Mouse (Mus musculus) liver, embryonic 12.5 days (tissue): ENCODE measurements around the gene Med27. TPM values are rescaled to one million over a fixed set of nuclear protein-coding genes. Genes with fewer than 3 reads are reported as not detected.
"Not testable (repeated sequence)": the region's sequence is repeated elsewhere in the genome, so short reads cannot be mapped to it uniquely, and the experiment has no call there.

Source experiments
- ATAC-seq: fragments of 200-750 bp; cut with Nextera tagmentation; 2 replicates; pipeline ENCODE4 v1.8.0; 2017; ENCODE audit warnings: moderate number of reproducible peaks, mild to moderate bottlenecking, moderate library complexity
- H3K27ac ChIP-seq: fragments of 300-500 bp; sonication (generic); 2 replicates; pipeline ENCODE4 v1.5.1; 2016; ENCODE audit warnings: mild to moderate bottlenecking
- H3K27me3 ChIP-seq: fragments of 300-500 bp; sonication (generic); replicated peaks from 2 replicates; pipeline ENCODE4 v1.6.1; 2016; ENCODE audit warnings: mild to moderate bottlenecking, moderate library complexity
- H3K36me3 ChIP-seq: fragments of 300-500 bp; sonication (generic); 2 replicates; pipeline ENCODE4 v1.6.1; 2016; ENCODE audit warnings: mild to moderate bottlenecking, moderate library complexity
- H3K4me1 ChIP-seq: fragments of 300-500 bp; sonication (generic); 2 replicates; pipeline ENCODE4 v1.6.1; 2016
- H3K4me2 ChIP-seq: fragments of 300-500 bp; sonication (generic); 2 replicates; pipeline ENCODE4 v1.6.1; 2016; ENCODE audit warnings: mild to moderate bottlenecking, moderate library complexity
- H3K4me3 ChIP-seq: fragments of 300-500 bp; sonication (generic); 2 replicates; pipeline ENCODE4 v1.5.1; 2016; ENCODE audit warnings: mild to moderate bottlenecking, moderate library complexity
- H3K9ac ChIP-seq: fragments of 300-500 bp; sonication (generic); 2 replicates; pipeline ENCODE4 v1.6.1; 2016; ENCODE audit warnings: mild to moderate bottlenecking, moderate library complexity
- H3K9me3 ChIP-seq: fragments of 300-500 bp; sonication (generic); replicated peaks from 2 replicates; pipeline ENCODE4 v1.6.1; 2016; ENCODE audit warnings: mild to moderate bottlenecking, moderate library complexity
- WGBS: fragments of 180-500 bp; shearing (Covaris S2); methylation state at CpG from one replicate; pipeline ENCODE4 v1.1.7; 2016; ENCODE audit not compliant: insufficient replicate concordance; 5-methylcytosine and 5-hydroxymethylcytosine counted together
- polyA plus RNA-seq: library from polyadenylated mRNA; unstranded; fragments of >200 nt; fragmentation: Nextera tagmentation; extraction: Ambion mirVana; gene quantifications from 2 replicates; pipeline ENCODE4 v1.2.1, GENCODE M21; 2016

Gene Med27
- polyA plus RNA-seq, 1 experiment from 2014 or later = 30.9 TPM

GRCm38 (mm10) chr2:29515831-29516447 is 169.3 kb downstream of the Med27 start:
- Histone ChIP-seq H3K9me3 (no peaks in the 10 kb centered on the region), H3K9ac (no peak overlapping the region), H3K4me2 (no peak overlapping the region), H3K27ac (no peak overlapping the region), H3K4me3 (no peak overlapping the region), H3K27me3 (no peaks in the 10 kb centered on the region), H3K4me1 (peaks cover 4% of the 10 kb centered on the region; the same call in 1 of the 2 replicates), H3K36me3 (no peaks in the 10 kb centered on the region)
- WGBS = 80% methylated on average over 4 of the region's 4 CpGs
- ATAC-seq = no peak

- Histone ChIP-seq H3K36me3 (no peaks in the 10 kb centered on the region), H3K27ac (no peak overlapping the region), H3K4me2 (no peak overlapping the region), H3K9me3 (no peaks in the 10 kb centered on the region), H3K27me3 (no peaks in the 10 kb centered on the region), H3K4me1 (peaks cover 4% of the 10 kb centered on the region; the same call in 1 of the 2 replicates), H3K9ac (no peak overlapping the region), H3K4me3 (no peak overlapping the region)
- no peak for ATAC-seq
- WGBS = 54% methylated on average over 9 of the region's 9 CpGs
Measured at GRCm38 (mm10) chr2:29516621-29517170, 170.1 kb downstream of the Med27 start.

DNA sequence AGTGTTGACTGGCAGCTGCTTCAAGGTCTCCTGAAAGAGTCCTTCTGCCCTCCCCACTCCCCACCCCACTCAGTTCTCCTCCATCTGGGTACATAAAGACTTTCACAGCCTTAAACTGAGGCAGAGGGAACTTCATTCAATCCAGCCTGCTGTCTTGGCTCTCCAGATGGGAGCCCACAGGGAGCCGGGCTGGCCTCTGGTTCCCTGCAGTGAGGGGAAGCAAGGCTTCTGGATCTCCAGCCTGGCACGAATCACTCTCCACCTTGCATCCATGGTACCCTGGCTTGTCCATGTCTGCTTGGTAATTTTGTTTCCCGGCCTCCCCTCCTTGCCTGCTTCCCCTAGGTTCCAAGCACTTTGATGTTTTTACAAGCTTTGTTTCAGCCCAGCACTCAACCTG is 172.8 kb downstream of the Med27 start:
- WGBS = 51% methylated on average over 3 of the region's 3 CpGs
- H3K9ac ChIP-seq = no peak overlapping the region
- ATAC-seq = no peak
- no peak overlapping the region for H3K27ac ChIP-seq
- H3K9me3 ChIP-seq = no peaks in the 10 kb centered on the region
- H3K4me1 ChIP-seq = no peaks in the 10 kb centered on the region
- H3K36me3 ChIP-seq = no peaks in the 10 kb centered on the region
- no peaks in the 10 kb centered on the region for H3K27me3 ChIP-seq
- H3K4me3 ChIP-seq = no peak overlapping the region
- H3K4me2 ChIP-seq = no peak overlapping the region

DNA sequence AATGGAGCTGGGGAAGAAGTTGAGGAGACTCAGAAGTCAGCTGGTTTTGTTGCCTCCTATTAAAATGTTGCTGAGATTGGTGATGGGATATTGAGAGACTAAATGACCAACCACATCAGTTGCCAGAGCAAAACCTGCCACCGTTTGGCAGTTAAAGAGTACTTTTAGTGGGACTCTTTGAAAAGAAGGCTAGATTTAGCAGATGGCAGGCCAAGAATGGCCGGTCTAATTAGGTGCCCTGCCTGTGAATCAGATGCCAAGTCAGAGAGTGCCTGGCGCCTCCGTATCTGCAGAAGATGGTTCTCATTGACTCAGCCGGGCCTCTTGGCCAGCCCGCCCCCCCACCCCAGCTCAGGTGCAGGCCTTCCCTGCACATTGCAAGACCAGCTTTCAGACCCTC is 173.6 kb downstream of the Med27 start:
- H3K27ac ChIP-seq = no peak overlapping the region
- H3K9ac ChIP-seq = no peak overlapping the region
- no peak overlapping the region for H3K4me2 ChIP-seq
- 75% methylated on average over 6 of the region's 6 CpGs for WGBS
- no peak for ATAC-seq
- H3K9me3 ChIP-seq = no peaks in the 10 kb centered on the region
- H3K4me3 ChIP-seq = no peak overlapping the region
- peaks cover 6% of the 10 kb centered on the region; the same call in 1 of the 2 replicates for H3K4me1 ChIP-seq
- H3K36me3 ChIP-seq = no peaks in the 10 kb centered on the region
- H3K27me3 ChIP-seq = no peaks in the 10 kb centered on the region

DNA sequence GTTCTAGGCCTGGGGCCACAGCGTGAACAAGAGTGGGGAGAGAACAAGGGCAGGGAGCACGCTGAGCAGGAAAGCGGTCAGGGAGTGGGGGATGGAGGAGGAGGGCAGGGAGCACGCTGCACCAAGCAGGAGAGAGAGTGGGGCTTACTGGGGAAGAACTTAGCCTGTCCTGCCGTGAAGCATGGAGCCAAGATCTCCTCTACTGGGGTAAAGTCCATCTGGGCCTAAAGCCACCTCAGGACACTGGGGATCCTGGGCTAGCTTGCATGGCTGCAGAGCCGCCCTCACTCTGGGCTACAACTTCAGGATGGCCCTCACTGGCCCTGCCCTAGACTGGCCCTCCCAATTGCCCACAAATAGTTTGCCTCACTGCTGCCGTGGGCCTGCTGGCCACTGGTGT is 174.9 kb downstream of the Med27 start:
- no peak overlapping the region for H3K27ac ChIP-seq
- H3K27me3 ChIP-seq = no peaks in the 10 kb centered on the region
- H3K4me1 ChIP-seq = peaks cover 7% of the 10 kb centered on the region; the same call in 1 of the 2 replicates
- no peak overlapping the region for H3K9ac ChIP-seq
- H3K36me3 ChIP-seq = no peaks in the 10 kb centered on the region
- H3K9me3 ChIP-seq = no peaks in the 10 kb centered on the region
- no peak overlapping the region for H3K4me3 ChIP-seq
- 74% methylated on average over 7 of the region's 7 CpGs for WGBS
- no peak for ATAC-seq
- no peak overlapping the region for H3K4me2 ChIP-seq

DNA sequence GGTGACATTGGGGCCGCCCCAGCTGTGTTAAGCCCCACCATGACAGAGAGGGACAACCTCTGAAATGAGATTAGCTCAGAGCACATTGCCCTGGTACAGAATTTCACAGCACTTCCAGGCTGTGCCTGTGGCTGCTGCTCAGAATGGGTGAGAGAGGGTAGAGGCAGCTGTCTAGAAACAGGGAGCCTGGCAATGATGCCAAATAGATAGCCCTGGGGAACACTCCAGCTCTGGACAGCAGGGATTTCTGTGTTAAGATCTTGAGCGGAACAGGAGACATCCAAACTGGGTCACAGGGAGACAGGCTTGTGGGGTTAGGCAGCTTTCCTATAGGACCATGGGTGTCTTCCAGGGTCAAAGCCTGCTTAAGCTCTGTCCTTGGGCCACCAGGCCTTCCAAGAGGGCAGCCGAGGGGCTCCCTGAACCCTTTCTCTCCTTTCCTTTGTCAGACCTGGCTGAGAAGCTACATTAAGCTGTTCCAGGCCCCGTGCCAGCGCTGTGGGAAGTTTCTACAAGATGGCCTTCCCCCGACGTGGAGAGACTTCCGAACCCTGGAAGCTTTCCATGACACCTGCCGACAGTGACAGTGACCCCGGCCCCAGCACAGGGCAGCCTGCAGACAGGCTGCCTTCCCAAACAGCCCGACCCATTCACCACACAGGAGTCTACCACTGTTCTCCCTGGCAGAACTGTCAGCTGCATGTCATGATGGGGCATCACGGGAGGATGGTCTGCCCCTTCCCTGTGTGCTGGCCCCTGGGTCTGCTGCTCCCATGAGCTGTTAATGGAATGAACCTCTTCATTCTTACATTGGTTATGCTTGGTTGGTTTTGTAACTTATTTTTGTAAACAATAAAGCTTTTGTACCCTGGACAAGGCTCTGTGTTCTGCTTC is 177.5 kb downstream of the Med27 start:
- H3K9ac ChIP-seq = no peak overlapping the region
- 77% methylated on average over 12 of the region's 12 CpGs for WGBS
- no peaks in the 10 kb centered on the region for H3K9me3 ChIP-seq
- H3K27ac ChIP-seq = no peak overlapping the region
- no peak overlapping the region for H3K4me2 ChIP-seq
- H3K4me3 ChIP-seq = no peak overlapping the region
- peaks cover 7% of the 10 kb centered on the region; the same call in 1 of the 2 replicates for H3K4me1 ChIP-seq
- H3K27me3 ChIP-seq = no peaks in the 10 kb centered on the region
- H3K36me3 ChIP-seq = no peaks in the 10 kb centered on the region
- no peak for ATAC-seq

DNA sequence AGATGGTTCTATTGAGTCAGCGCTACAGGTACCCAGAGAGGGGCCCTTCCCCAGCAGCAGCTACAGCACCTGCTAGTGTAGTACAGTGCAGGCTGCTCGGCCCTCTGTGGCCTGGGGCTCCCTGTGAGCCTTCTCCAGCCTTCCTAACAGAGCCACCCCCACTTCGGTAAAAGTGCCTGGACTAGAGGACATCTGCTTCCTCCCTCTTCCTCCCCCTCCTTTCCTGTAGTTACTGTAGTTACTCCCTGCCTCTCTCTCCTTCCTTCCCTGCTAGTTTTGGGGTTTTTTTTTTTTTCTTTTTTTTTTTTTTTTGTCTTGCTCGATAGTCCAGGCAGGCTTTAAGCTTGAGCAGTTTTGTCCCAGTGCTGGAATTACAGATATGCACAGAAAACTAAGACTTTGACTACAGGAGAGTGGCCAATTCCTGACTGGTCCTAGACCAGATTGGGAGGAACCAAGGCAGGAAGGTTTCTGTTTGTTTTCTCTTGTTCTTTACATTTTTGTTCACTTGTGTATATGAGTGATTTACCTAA is 178.7 kb downstream of the Med27 start:
- no peak overlapping the region for H3K27ac ChIP-seq
- WGBS = 32% methylated on average over 4 of the region's 4 CpGs
- no peaks in the 10 kb centered on the region for H3K9me3 ChIP-seq
- no peak overlapping the region for H3K4me2 ChIP-seq
- no peak for ATAC-seq
- no peak overlapping the region for H3K4me3 ChIP-seq
- no peak overlapping the region for H3K9ac ChIP-seq
- peaks cover 7% of the 10 kb centered on the region; the same call in 1 of the 2 replicates for H3K4me1 ChIP-seq
- H3K36me3 ChIP-seq = no peaks in the 10 kb centered on the region
- H3K27me3 ChIP-seq = no peaks in the 10 kb centered on the region

DNA sequence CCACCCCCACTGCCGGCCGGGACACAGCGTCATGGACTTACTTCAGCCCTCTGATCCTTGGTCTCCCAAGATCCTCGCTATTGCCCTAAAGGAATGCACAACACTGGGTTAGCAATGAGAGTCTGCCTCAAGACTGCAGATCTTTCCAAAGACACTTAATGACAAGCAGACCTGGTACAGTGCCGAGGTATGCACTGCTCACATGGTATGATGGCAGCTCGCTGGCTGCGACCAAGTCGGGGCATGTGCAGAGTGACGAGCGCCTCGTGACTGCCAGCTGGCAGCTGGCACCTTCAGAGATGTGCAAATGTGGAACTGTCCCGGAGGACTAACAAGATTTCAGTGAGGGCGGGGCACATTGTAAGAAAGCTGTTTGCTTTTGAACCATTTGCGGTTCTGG is 179.6 kb downstream of the Med27 start:
- no peak for ATAC-seq
- Histone ChIP-seq H3K9me3 (no peaks in the 10 kb centered on the region), H3K4me3 (no peak overlapping the region), H3K4me2 (no peak overlapping the region), H3K27ac (no peak overlapping the region), H3K4me1 (peaks cover 7% of the 10 kb centered on the region; the same call in 1 of the 2 replicates), H3K9ac (no peak overlapping the region), H3K36me3 (no peaks in the 10 kb centered on the region), H3K27me3 (no peaks in the 10 kb centered on the region)
- 81% methylated on average over 14 of the region's 14 CpGs for WGBS

DNA sequence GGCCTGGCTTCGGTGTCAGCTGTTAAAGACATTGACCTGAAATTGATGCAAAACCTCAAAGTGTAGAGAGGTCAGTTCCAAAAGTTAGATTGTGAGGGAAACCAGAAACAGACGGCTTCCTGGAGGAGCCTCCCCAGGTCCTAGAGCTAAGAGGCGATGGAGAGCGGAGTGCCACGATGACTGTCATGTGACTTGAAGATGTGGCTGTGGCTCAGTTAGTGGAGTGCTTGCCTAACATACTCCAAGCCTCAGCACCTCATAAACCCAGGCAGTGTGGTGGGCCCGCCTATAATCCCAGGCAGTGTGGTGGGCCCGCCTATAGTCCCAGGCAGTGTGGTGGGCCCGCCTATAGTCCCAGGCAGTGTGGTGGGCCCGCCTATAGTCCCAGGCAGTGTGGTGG is 180.9 kb downstream of the Med27 start:
- H3K9me3 ChIP-seq, H3K27me3 ChIP-seq, H3K36me3 ChIP-seq, H3K27ac ChIP-seq, H3K4me3 ChIP-seq, H3K9ac ChIP-seq, H3K4me1 ChIP-seq, ATAC-seq, H3K4me2 ChIP-seq: not testable (repeated sequence)
- 59% methylated on average over 8 of the region's 9 CpGs for WGBS

DNA sequence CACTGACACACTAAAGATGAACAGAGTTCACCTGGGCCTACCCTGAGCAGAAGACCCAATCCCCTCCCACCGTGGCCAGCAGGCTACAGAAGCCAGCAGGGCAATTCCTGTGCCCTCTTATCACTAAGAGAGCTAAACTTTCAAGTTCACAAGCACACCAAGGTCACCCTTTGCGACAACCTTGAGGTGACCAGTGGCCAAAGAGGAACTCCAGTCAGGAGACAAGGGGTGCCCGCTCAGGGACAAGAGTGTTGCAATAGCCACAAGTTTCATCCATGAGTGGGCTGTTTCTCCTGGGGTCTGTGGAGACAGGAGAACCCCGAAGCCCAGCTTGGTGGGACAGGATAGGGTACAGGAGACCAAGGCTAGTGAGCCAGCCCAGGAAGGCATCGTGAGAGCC is 182.2 kb downstream of the Med27 start:
- 68% methylated on average over 5 of the region's 5 CpGs for WGBS
- no peaks in the 10 kb centered on the region for H3K9me3 ChIP-seq
- peaks cover 7% of the 10 kb centered on the region; the same call in 1 of the 2 replicates for H3K4me1 ChIP-seq
- no peaks in the 10 kb centered on the region for H3K27me3 ChIP-seq
- H3K36me3 ChIP-seq = no peaks in the 10 kb centered on the region
- no peak for ATAC-seq
- H3K27ac ChIP-seq = no peak overlapping the region
- H3K4me2 ChIP-seq = no peak overlapping the region
- no peak overlapping the region for H3K9ac ChIP-seq
- no peak overlapping the region for H3K4me3 ChIP-seq

DNA sequence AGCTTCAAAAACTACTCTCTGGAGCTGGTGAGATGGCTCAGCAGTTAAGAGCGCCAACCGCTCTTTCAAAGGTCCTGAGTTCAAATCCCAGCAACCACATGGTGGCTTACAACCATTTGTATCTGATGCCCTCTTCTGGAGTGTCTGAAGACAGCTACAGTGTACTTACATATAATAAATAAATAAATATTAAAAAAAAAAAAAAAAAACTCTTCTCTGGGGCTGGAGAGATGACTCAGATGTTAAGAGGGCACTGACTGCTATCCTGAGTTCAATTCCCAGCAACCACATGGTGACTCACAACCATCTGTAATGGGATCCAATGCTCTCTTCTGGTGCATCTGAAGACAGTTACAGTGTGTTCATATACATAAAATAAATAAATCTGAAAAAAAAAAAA is 183.2 kb downstream of the Med27 start:
- not testable (repeated sequence) for H3K9me3 ChIP-seq, H3K4me1 ChIP-seq, H3K36me3 ChIP-seq, ATAC-seq, H3K9ac ChIP-seq, H3K27ac ChIP-seq, H3K4me2 ChIP-seq, H3K27me3 ChIP-seq, H3K4me3 ChIP-seq
- WGBS = 94% methylated on average over 2 of the region's 2 CpGs

GRCm38 (mm10) chr2:29532173-29532572 is 185.6 kb downstream of the Med27 start:
- ATAC-seq = no peak
- 81% methylated on average over 3 of the region's 3 CpGs for WGBS
- H3K27me3 ChIP-seq = no peaks in the 10 kb centered on the region
- H3K27ac ChIP-seq = no peak overlapping the region
- H3K4me2 ChIP-seq = no peak overlapping the region
- no peaks in the 10 kb centered on the region for H3K36me3 ChIP-seq
- no peak overlapping the region for H3K4me3 ChIP-seq
- no peaks in the 10 kb centered on the region for H3K4me1 ChIP-seq
- H3K9ac ChIP-seq = no peak overlapping the region
- H3K9me3 ChIP-seq = no peaks in the 10 kb centered on the region
